Mouse (Mus musculus): ENCODE measurements around the gene Olfr1105. TPM values are rescaled to one million over a fixed set of nuclear protein-coding genes. Genes with fewer than 3 reads are reported as not detected.

The Olfr1105 gene
- not detected in 2 replicates for polyA plus RNA-seq (2015; fragmentation: Nextera tagmentation; extraction: Ambion mirVana)

DNA sequence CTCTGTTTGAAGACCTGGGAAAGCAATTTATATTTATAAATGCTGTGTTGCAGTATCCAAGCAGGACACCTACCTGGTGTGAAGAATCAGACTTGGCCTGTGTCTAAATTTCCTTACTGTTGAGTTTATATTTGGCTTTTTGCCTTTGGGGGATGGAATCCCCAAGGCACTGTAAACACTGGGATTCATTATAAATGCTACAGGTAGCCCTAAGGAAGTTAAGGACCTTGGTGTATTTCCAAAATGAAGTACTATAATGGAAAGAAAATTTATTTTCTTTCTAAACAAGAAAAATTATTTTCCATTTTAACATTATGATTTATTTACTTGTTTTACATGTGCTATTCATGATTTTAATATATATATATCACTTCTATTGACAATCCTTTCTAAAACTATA, at the start of gene Olfr1105:
Gene Olfr1105, minus strand, starts transcription at position 101 of the 400 bp plus-strand sequence.

GRCm38 (mm10) chr2:87075717-87076116, 39.4 kb upstream of the Olfr1105 start, which contains the start of gene Olfr1107:
TSS of gene Olfr1107 (minus strand) at chr2:87075817.

DNA sequence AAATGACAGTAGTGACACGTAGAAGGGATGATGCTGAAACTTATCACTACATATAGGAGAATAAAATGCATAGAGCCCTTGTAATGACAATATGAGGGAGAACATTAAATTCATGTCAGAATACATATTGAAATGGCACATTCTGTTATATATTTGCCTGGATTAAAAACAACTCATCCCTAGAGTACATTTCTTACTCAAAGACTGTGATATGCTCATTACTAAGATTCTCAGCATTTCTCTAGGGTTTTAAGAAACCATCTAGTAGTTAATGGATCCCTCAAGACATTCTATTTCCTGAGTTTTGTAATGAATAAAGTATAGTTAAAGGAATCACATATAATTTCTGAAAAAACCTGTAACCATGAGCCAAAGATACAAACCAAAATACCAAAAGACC, 15.8 kb upstream of the Olfr1105 start, which contains the start of gene Olfr1106:
Gene Olfr1106, minus strand, starts transcription at position 101 of the 400 bp plus-strand sequence.

GRCm38 (mm10) chr2:87026980-87027379, 9.4 kb downstream of the Olfr1105 start, which contains the start of gene Olfr1104:
TSS of gene Olfr1104 (minus strand) at chr2:87027080.

DNA sequence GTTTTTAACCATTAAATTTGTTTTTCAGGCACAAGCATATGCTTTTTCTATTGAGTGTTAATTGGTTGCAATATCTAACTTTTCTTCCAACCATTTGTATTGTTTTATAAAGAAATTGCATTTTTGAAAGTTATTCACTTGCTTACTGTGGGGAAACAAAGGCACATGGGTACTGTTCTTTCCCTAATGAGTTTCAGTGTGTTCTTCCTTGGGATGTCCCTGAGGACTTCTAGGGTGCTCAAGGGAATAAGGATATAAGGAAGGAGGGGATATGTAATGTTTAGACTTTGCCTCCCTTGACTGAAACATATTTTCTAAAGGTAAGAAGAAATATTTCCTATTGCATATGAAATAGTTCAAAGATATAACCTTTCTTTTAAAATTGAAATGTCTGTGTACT, 38.2 kb downstream of the Olfr1105 start, which contains the start of gene Olfr1102:
Gene Olfr1102, plus strand, starts transcription at position 301 of the 400 bp plus-strand sequence.

DNA sequence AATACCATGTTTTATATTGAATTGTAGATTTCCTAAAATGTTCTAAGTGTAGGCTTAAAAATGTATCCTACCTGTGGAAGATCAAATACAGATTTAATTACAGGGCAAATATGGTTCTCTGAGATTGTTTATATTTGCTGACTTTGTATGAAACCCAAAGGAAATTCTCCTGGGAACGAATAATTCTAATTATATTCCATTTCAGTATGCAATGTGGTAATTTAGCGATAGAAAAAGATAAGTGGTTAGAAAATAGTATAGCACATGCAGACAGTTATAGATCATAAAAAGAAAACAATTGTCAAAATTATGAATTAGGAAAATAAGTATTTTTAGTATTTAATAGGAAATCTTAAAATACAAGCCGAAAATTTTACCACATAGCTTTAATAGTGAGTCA, 45.2 kb downstream of the Olfr1105 start, which contains the start of gene Olfr1101:
Gene Olfr1101, minus strand, starts transcription at position 101 of the 400 bp plus-strand sequence.

Other genes starting within 250 kb of the Olfr1105 start
- gene Olfr141, start 226.5 kb downstream of the Olfr1105 start, polyA plus RNA-seq (2015; fragmentation: Nextera tagmentation; extraction: Ambion mirVana): not detected in 2 replicates
- gene Olfr1094, start 211.9 kb downstream of the Olfr1105 start, polyA plus RNA-seq (2015; fragmentation: Nextera tagmentation; extraction: Ambion mirVana): not detected in 2 replicates
- gene Olfr1095, start 184.8 kb downstream of the Olfr1105 start, polyA plus RNA-seq (2015; fragmentation: Nextera tagmentation; extraction: Ambion mirVana): not detected in 2 replicates
- not detected in 2 replicates for gene Gm13723, start 161.7 kb downstream of the Olfr1105 start, polyA plus RNA-seq (2015; fragmentation: Nextera tagmentation; extraction: Ambion mirVana)
- gene Olfr1097, start 144.3 kb downstream of the Olfr1105 start, polyA plus RNA-seq (2015; fragmentation: Nextera tagmentation; extraction: Ambion mirVana): not detected in 2 replicates
- not detected in 2 replicates for gene Olfr1098, start 112.0 kb downstream of the Olfr1105 start, polyA plus RNA-seq (2015; fragmentation: Nextera tagmentation; extraction: Ambion mirVana)
- gene Olfr1099, start 75.8 kb downstream of the Olfr1105 start, polyA plus RNA-seq (2015; fragmentation: Nextera tagmentation; extraction: Ambion mirVana): not detected in 2 replicates
- not detected in 2 replicates for gene Olfr1100, start 56.6 kb downstream of the Olfr1105 start, polyA plus RNA-seq (2015; fragmentation: Nextera tagmentation; extraction: Ambion mirVana)
- not detected in 2 replicates for gene Olfr1101, start 45.3 kb downstream of the Olfr1105 start, polyA plus RNA-seq (2015; fragmentation: Nextera tagmentation; extraction: Ambion mirVana)
- not detected in 2 replicates for gene Olfr1102, start 38.1 kb downstream of the Olfr1105 start, polyA plus RNA-seq (2015; fragmentation: Nextera tagmentation; extraction: Ambion mirVana)
- not detected in 2 replicates for gene Olfr1104, start 9.5 kb downstream of the Olfr1105 start, polyA plus RNA-seq (2015; fragmentation: Nextera tagmentation; extraction: Ambion mirVana)
- gene Olfr1106, start 15.7 kb upstream of the Olfr1105 start, polyA plus RNA-seq (2015; fragmentation: Nextera tagmentation; extraction: Ambion mirVana): not detected in 2 replicates
- gene Olfr1107, start 39.3 kb upstream of the Olfr1105 start, polyA plus RNA-seq (2015; fragmentation: Nextera tagmentation; extraction: Ambion mirVana): not detected in 2 replicates
- gene Olfr1109, start 59.5 kb upstream of the Olfr1105 start, polyA plus RNA-seq (2015; fragmentation: Nextera tagmentation; extraction: Ambion mirVana): not detected in 2 replicates
- not detected in 2 replicates for gene Olfr259, start 78.0 kb upstream of the Olfr1105 start, polyA plus RNA-seq (2015; fragmentation: Nextera tagmentation; extraction: Ambion mirVana)
- not detected in 2 replicates for gene Olfr1110, start 103.8 kb upstream of the Olfr1105 start, polyA plus RNA-seq (2015; fragmentation: Nextera tagmentation; extraction: Ambion mirVana)
- gene Olfr1111, start 116.1 kb upstream of the Olfr1105 start, polyA plus RNA-seq (2015; fragmentation: Nextera tagmentation; extraction: Ambion mirVana): not detected in 2 replicates
- gene Olfr1112, start 151.3 kb upstream of the Olfr1105 start, polyA plus RNA-seq (2015; fragmentation: Nextera tagmentation; extraction: Ambion mirVana): not detected in 2 replicates
- gene Olfr1113, start 172.4 kb upstream of the Olfr1105 start, polyA plus RNA-seq (2015; fragmentation: Nextera tagmentation; extraction: Ambion mirVana): not detected in 2 replicates
- not detected in 2 replicates for gene Olfr1115, start 211.5 kb upstream of the Olfr1105 start, polyA plus RNA-seq (2015; fragmentation: Nextera tagmentation; extraction: Ambion mirVana)
- gene Olfr1116, start 231.0 kb upstream of the Olfr1105 start, polyA plus RNA-seq (2015; fragmentation: Nextera tagmentation; extraction: Ambion mirVana): not detected in 2 replicates

Data from adrenal gland, postnatal 0 days (tissue).